Mouse (Mus musculus): ENCODE results near the gene Dlx1. TPM values are rescaled to one million over a fixed set of nuclear protein-coding genes. Genes with fewer than 3 reads are reported as not detected.

Dlx1 gene
- polyA plus RNA-seq, 1 experiment from 2014 or later: not detected

GRCm38 (mm10) chr2:71545401-71545881 lies 17.5 kb downstream of the Dlx1 start:
- no peaks in the 10 kb centered on the region for H3K36me3 ChIP-seq (ENCODE audit: insufficient read depth, low read length)
- H3K4me3 ChIP-seq (ENCODE audit: low read length): peak overlapping the region; percentile 45
- H3K4me1 ChIP-seq (ENCODE audit: insufficient read depth, low read length): peaks cover 39% of the 10 kb centered on the region
- H3K27ac ChIP-seq (ENCODE audit: low read length): no peak overlapping the region
- no peaks in the 10 kb centered on the region for H3K9me3 ChIP-seq (ENCODE audit: low read length)
- no peak for ATAC-seq (ENCODE audit: low FRiP score, low TSS enrichment)
- peaks cover 93% of the 10 kb centered on the region for H3K27me3 ChIP-seq (ENCODE audit: insufficient read depth, low read length)
- H3K4me2 ChIP-seq (replicated peaks; ENCODE audit: low read depth, low read length): peak overlapping the region; percentile 86
- H3K9ac ChIP-seq (replicated peaks; ENCODE audit: low read length): no peak overlapping the region
- WGBS: 1% methylated on average over 32 of the region's 32 CpGs

- Histone ChIP-seq H3K9me3 (ENCODE audit: low read length) (no peaks in the 10 kb centered on the region), H3K4me1 (ENCODE audit: insufficient read depth, low read length) (peaks cover 32% of the 10 kb centered on the region), H3K4me2 (replicated peaks; ENCODE audit: low read depth, low read length) (peak overlapping the region; percentile 86), H3K27me3 (ENCODE audit: insufficient read depth, low read length) (peaks cover 93% of the 10 kb centered on the region), H3K9ac (replicated peaks; ENCODE audit: low read length) (no peak overlapping the region), H3K27ac (ENCODE audit: low read length) (no peak overlapping the region), H3K36me3 (ENCODE audit: insufficient read depth, low read length) (no peaks in the 10 kb centered on the region), H3K4me3 (ENCODE audit: low read length) (peak overlapping the region; percentile 45)
- WGBS: under 1% methylated on average over 58 of the region's 59 CpGs
- ATAC-seq (ENCODE audit: low FRiP score, low TSS enrichment): peak; percentile 29; the same call in 1 of the 2 replicates
Observed at GRCm38 (mm10) chr2:71545882-71546639, 18.1 kb downstream of the Dlx1 start.

- WGBS: under 1% methylated on average over 37 of the region's 37 CpGs
- Histone ChIP-seq H3K4me1 (ENCODE audit: insufficient read depth, low read length) (peaks cover 27% of the 10 kb centered on the region), H3K9ac (replicated peaks; ENCODE audit: low read length) (no peak within 1 kb of the TSS), H3K36me3 (ENCODE audit: insufficient read depth, low read length) (no peaks in the 10 kb centered on the region), H3K4me2 (replicated peaks; ENCODE audit: low read depth, low read length) (peak within 1 kb of the TSS; percentile 86), H3K27me3 (ENCODE audit: insufficient read depth, low read length) (peaks cover 93% of the 10 kb centered on the region), H3K9me3 (ENCODE audit: low read length) (no peaks in the 10 kb centered on the region), H3K4me3 (ENCODE audit: low read length) (peak within 1 kb of the TSS; percentile 45), H3K27ac (ENCODE audit: low read length) (no peak within 1 kb of the TSS)
- peak; percentile 20; the same call in 1 of the 2 replicates for ATAC-seq (ENCODE audit: low FRiP score, low TSS enrichment)
Observed at GRCm38 (mm10) chr2:71546640-71547071, 18.7 kb downstream of the Dlx1 start, which contains the start of gene Dlx2. Gene Dlx2 (minus strand): TSS chr2:71546754.

- Histone ChIP-seq H3K4me3 (ENCODE audit: low read length) (no peak overlapping the region), H3K4me2 (replicated peaks; ENCODE audit: low read depth, low read length) (no peak overlapping the region), H3K36me3 (ENCODE audit: insufficient read depth, low read length) (no peaks in the 10 kb centered on the region), H3K9me3 (ENCODE audit: low read length) (no peaks in the 10 kb centered on the region), H3K27ac (ENCODE audit: low read length) (no peak overlapping the region), H3K4me1 (ENCODE audit: insufficient read depth, low read length) (peaks cover 27% of the 10 kb centered on the region), H3K27me3 (ENCODE audit: insufficient read depth, low read length) (peaks cover 93% of the 10 kb centered on the region), H3K9ac (replicated peaks; ENCODE audit: low read length) (no peak overlapping the region)
- WGBS: 1% methylated on average over 8 of the region's 8 CpGs
- ATAC-seq (ENCODE audit: low FRiP score, low TSS enrichment): no peak
Observed at GRCm38 (mm10) chr2:71547829-71548228, 19.9 kb downstream of the Dlx1 start.

- Histone ChIP-seq H3K9ac (replicated peaks; ENCODE audit: low read length) (no peak overlapping the region), H3K4me2 (replicated peaks; ENCODE audit: low read depth, low read length) (no peak overlapping the region), H3K27ac (ENCODE audit: low read length) (no peak overlapping the region), H3K4me3 (ENCODE audit: low read length) (no peak overlapping the region), H3K36me3 (ENCODE audit: insufficient read depth, low read length) (no peaks in the 10 kb centered on the region), H3K4me1 (ENCODE audit: insufficient read depth, low read length) (peaks cover 17% of the 10 kb centered on the region), H3K27me3 (ENCODE audit: insufficient read depth, low read length) (peaks cover 89% of the 10 kb centered on the region), H3K9me3 (ENCODE audit: low read length) (no peaks in the 10 kb centered on the region)
- 21% methylated on average over 3 of the region's 3 CpGs for WGBS
- ATAC-seq (ENCODE audit: low FRiP score, low TSS enrichment): no peak
Observed at GRCm38 (mm10) chr2:71550330-71550729, 22.4 kb downstream of the Dlx1 start.

GRCm38 (mm10) chr2:71551704-71552103 lies 23.8 kb downstream of the Dlx1 start:
- peaks cover 76% of the 10 kb centered on the region for H3K27me3 ChIP-seq (ENCODE audit: insufficient read depth, low read length)
- no peak overlapping the region for H3K27ac ChIP-seq (ENCODE audit: low read length)
- no peaks in the 10 kb centered on the region for H3K36me3 ChIP-seq (ENCODE audit: insufficient read depth, low read length)
- no peak for ATAC-seq (ENCODE audit: low FRiP score, low TSS enrichment)
- peaks cover 3% of the 10 kb centered on the region; the same call in 1 of the 2 replicates for H3K4me1 ChIP-seq (ENCODE audit: insufficient read depth, low read length)
- H3K4me2 ChIP-seq (replicated peaks; ENCODE audit: low read depth, low read length): no peak overlapping the region
- H3K9me3 ChIP-seq (ENCODE audit: low read length): peaks cover 4% of the 10 kb centered on the region; the same call in 1 of the 2 replicates
- WGBS: 2% methylated on average over 18 of the region's 18 CpGs
- no peak overlapping the region for H3K9ac ChIP-seq (replicated peaks; ENCODE audit: low read length)
- H3K4me3 ChIP-seq (ENCODE audit: low read length): no peak overlapping the region

GRCm38 (mm10) chr2:71556071-71556470 lies 28.2 kb downstream of the Dlx1 start:
- ATAC-seq (ENCODE audit: low FRiP score, low TSS enrichment): no peak
- Histone ChIP-seq H3K4me3 (ENCODE audit: low read length) (no peak overlapping the region), H3K27ac (ENCODE audit: low read length) (no peak overlapping the region), H3K9ac (replicated peaks; ENCODE audit: low read length) (no peak overlapping the region), H3K9me3 (ENCODE audit: low read length) (peaks cover 15% of the 10 kb centered on the region; the same call in 1 of the 2 replicates), H3K27me3 (ENCODE audit: insufficient read depth, low read length) (peaks cover 40% of the 10 kb centered on the region), H3K4me1 (ENCODE audit: insufficient read depth, low read length) (no peaks in the 10 kb centered on the region), H3K4me2 (replicated peaks; ENCODE audit: low read depth, low read length) (no peak overlapping the region), H3K36me3 (ENCODE audit: insufficient read depth, low read length) (0 out of 2 replicates have a peak, but pooled peaks cover 3% of the 10 kb centered on the region)
- WGBS: 70% methylated on average over 5 of the region's 5 CpGs

- Histone ChIP-seq H3K9ac (replicated peaks; ENCODE audit: low read length) (no peak overlapping the region), H3K27ac (ENCODE audit: low read length) (no peak overlapping the region), H3K4me3 (ENCODE audit: low read length) (no peak overlapping the region), H3K9me3 (ENCODE audit: low read length) (no peaks in the 10 kb centered on the region), H3K4me2 (replicated peaks; ENCODE audit: low read depth, low read length) (no peak overlapping the region), H3K4me1 (ENCODE audit: insufficient read depth, low read length) (no peaks in the 10 kb centered on the region), H3K36me3 (ENCODE audit: insufficient read depth, low read length) (no peaks in the 10 kb centered on the region), H3K27me3 (ENCODE audit: insufficient read depth, low read length) (no peaks in the 10 kb centered on the region)
- ATAC-seq (ENCODE audit: low FRiP score, low TSS enrichment): no peak
- 72% methylated on average over 9 of the region's 9 CpGs for WGBS
Observed at GRCm38 (mm10) chr2:71566466-71566865, 38.6 kb downstream of the Dlx1 start.

- ATAC-seq (ENCODE audit: low FRiP score, low TSS enrichment): no peak
- Histone ChIP-seq H3K36me3 (ENCODE audit: insufficient read depth, low read length) (no peaks in the 10 kb centered on the region), H3K4me3 (ENCODE audit: low read length) (no peak overlapping the region), H3K27ac (ENCODE audit: low read length) (no peak overlapping the region), H3K9me3 (ENCODE audit: low read length) (no peaks in the 10 kb centered on the region), H3K9ac (replicated peaks; ENCODE audit: low read length) (no peak overlapping the region), H3K27me3 (ENCODE audit: insufficient read depth, low read length) (peaks cover 3% of the 10 kb centered on the region; the same call in 1 of the 2 replicates), H3K4me1 (ENCODE audit: insufficient read depth, low read length) (no peaks in the 10 kb centered on the region), H3K4me2 (replicated peaks; ENCODE audit: low read depth, low read length) (no peak overlapping the region)
- 69% methylated on average over 4 of the region's 4 CpGs for WGBS
Observed at GRCm38 (mm10) chr2:71573736-71574135, 45.8 kb downstream of the Dlx1 start.

GRCm38 (mm10) chr2:71577059-71577458 lies 49.1 kb downstream of the Dlx1 start:
- no peak for ATAC-seq (ENCODE audit: low FRiP score, low TSS enrichment)
- H3K4me1 ChIP-seq (ENCODE audit: insufficient read depth, low read length): peaks cover 7% of the 10 kb centered on the region
- no peak overlapping the region for H3K4me3 ChIP-seq (ENCODE audit: low read length)
- H3K9me3 ChIP-seq (ENCODE audit: low read length): no peaks in the 10 kb centered on the region
- H3K36me3 ChIP-seq (ENCODE audit: insufficient read depth, low read length): no peaks in the 10 kb centered on the region
- 92% methylated on average over 2 of the region's 2 CpGs for WGBS
- H3K4me2 ChIP-seq (replicated peaks; ENCODE audit: low read depth, low read length): no peak overlapping the region
- no peak overlapping the region for H3K9ac ChIP-seq (replicated peaks; ENCODE audit: low read length)
- H3K27me3 ChIP-seq (ENCODE audit: insufficient read depth, low read length): peaks cover 6% of the 10 kb centered on the region; the same call in 1 of the 2 replicates
- H3K27ac ChIP-seq (ENCODE audit: low read length): no peak overlapping the region
